ENCODE assay signal across 23 mouse cellular contexts in genomic region chr5:145223395-145223794, GRCm38 (mm10). TPM values are rescaled to one million over a fixed set of nuclear protein-coding genes. Genes with fewer than 3 reads are reported as not detected.
A peak's percentile ranks its signal among the peaks of the same experiment; 100 is the strongest.
DNase-seq lines count a peak whose midpoint lies in the region; ATAC-seq lines count a peak whose summit lies in the region.
"Had no signal": no experiment of that assay in that cellular context is flagged by ENCODE, and none has a peak within 500 bp of the region (broad histone marks: within the 10 kb centered on the region; RNA-seq: fewer than 3 reads in every experiment).

No protein-coding gene starts in this region.

- 74% methylated on average over 12 of the region's 12 CpGs for WGBS in heart, embryonic 15.5 days
- 73% methylated on average over 12 of the region's 12 CpGs for WGBS in liver, embryonic 15.5 days (ENCODE audit: insufficient replicate concordance)
- WGBS in liver, embryonic 16.5 days (ENCODE audit: insufficient replicate concordance) = 74% methylated on average over 12 of the region's 12 CpGs
- 86% methylated on average over 12 of the region's 12 CpGs for WGBS in hindbrain, embryonic 12.5 days

- H3K27me3 ChIP-seq in heart, embryonic 15.5 days = no peaks in the 10 kb centered on the region
- no peaks in the 10 kb centered on the region for H3K27me3 ChIP-seq in liver, embryonic 15.5 days
- no peaks in the 10 kb centered on the region for H3K27me3 ChIP-seq in liver, embryonic 16.5 days (ENCODE audit: control insufficient read depth, insufficient read depth, low read depth, low read length)
- peaks cover 3% of the 10 kb centered on the region; the same call in 1 of the 2 replicates for H3K27me3 ChIP-seq in hindbrain, embryonic 12.5 days
- H3K27me3 ChIP-seq: limb, embryonic 12.5 days; megakaryocyte, embryonic 14.5 days; midbrain, embryonic 15.5 days; neural tube, embryonic 13.5 days had no signal

- H3K4me1 ChIP-seq in heart, embryonic 15.5 days (replicated peaks) = no peaks in the 10 kb centered on the region
- H3K4me1 ChIP-seq in liver, embryonic 15.5 days (replicated peaks) = no peaks in the 10 kb centered on the region; the same call in 1 of the 2 replicates
- peaks cover 3% of the 10 kb centered on the region for H3K4me1 ChIP-seq in liver, embryonic 16.5 days (ENCODE audit: control insufficient read depth, low read depth, low read length)
- no peaks in the 10 kb centered on the region for H3K4me1 ChIP-seq in hindbrain, embryonic 12.5 days
- H3K4me1 ChIP-seq: forebrain, embryonic 10.5 days; limb, embryonic 12.5 days; midbrain, embryonic 15.5 days; neural tube, embryonic 13.5 days had no signal

- H3K36me3 ChIP-seq in heart, embryonic 15.5 days = peaks cover 33% of the 10 kb centered on the region
- peaks cover 29% of the 10 kb centered on the region for H3K36me3 ChIP-seq in liver, embryonic 15.5 days (replicated peaks)
- peaks cover 19% of the 10 kb centered on the region; the same call in 1 of the 2 replicates for H3K36me3 ChIP-seq in liver, embryonic 16.5 days (ENCODE audit: control insufficient read depth, insufficient read depth)
- peaks cover 35% of the 10 kb centered on the region for H3K36me3 ChIP-seq in hindbrain, embryonic 12.5 days

- H3K9ac ChIP-seq in heart, embryonic 15.5 days = no peak overlapping the region
- no peak overlapping the region for H3K9ac ChIP-seq in liver, embryonic 15.5 days
- no peak overlapping the region for H3K9ac ChIP-seq in liver, embryonic 16.5 days (ENCODE audit: low read depth, low read length)
- no peak overlapping the region for H3K9ac ChIP-seq in hindbrain, embryonic 12.5 days
- H3K9ac ChIP-seq: limb, embryonic 12.5 days; lung, embryonic 14.5 days; midbrain, embryonic 15.5 days; neural tube, embryonic 13.5 days had no signal

- DNase-seq in heart, adult 18-20 months = no peak
- DNase-seq in liver = no peak
- no peak for DNase-seq in lung, postnatal 25 days (ENCODE audit: low spot score)
- DNase-seq: cerebellum, adult 18-20 months; cerebellum, postnatal 14 days; gastrocnemius, postnatal 25 days; kidney, adult 11 months; kidney, postnatal 10 days; lung, embryonic 14.5 days; lung, postnatal 36 days had no signal

- H3K27ac ChIP-seq in heart, embryonic 15.5 days = no peak overlapping the region
- H3K27ac ChIP-seq in liver, embryonic 15.5 days (replicated peaks) = 0 out of 2 replicates have a peak overlapping the region, but pooled peaks have one; percentile 5
- peak overlapping the region; percentile 14; the same call in 1 of the 2 replicates for H3K27ac ChIP-seq in liver, embryonic 16.5 days (ENCODE audit: low read length)
- H3K27ac ChIP-seq in hindbrain, embryonic 12.5 days = no peak overlapping the region
- H3K27ac ChIP-seq: forebrain, embryonic 10.5 days; limb, embryonic 12.5 days; midbrain, embryonic 15.5 days; neural tube, embryonic 13.5 days had no signal

- no peak overlapping the region for H3K4me3 ChIP-seq in heart, embryonic 15.5 days
- H3K4me3 ChIP-seq in liver, embryonic 15.5 days (replicated peaks) = no peak overlapping the region
- no peak overlapping the region for H3K4me3 ChIP-seq in liver, embryonic 16.5 days (ENCODE audit: low read depth, low read length)
- H3K4me3 ChIP-seq in hindbrain, embryonic 12.5 days = no peak overlapping the region
- H3K4me3 ChIP-seq: forebrain, embryonic 10.5 days; limb, embryonic 12.5 days; megakaryocyte, embryonic 14.5 days; midbrain, embryonic 15.5 days; myocyte; neural tube, embryonic 13.5 days had no signal

- 0 out of 2 replicates have a peak, but pooled peaks have one; percentile 12 for ATAC-seq in heart, embryonic 15.5 days (replicated peaks; ENCODE audit: insufficient number of reproducible peaks, insufficient read depth, low FRiP score, low read depth)
- no peak for ATAC-seq in liver, embryonic 15.5 days (ENCODE audit: insufficient read depth)
- no peak for ATAC-seq in liver, embryonic 16.5 days (ENCODE audit: low read depth)
- ATAC-seq in monocyte, adult 5-6 weeks (replicated peaks; ENCODE audit: insufficient number of reproducible peaks, low FRiP score, low TSS enrichment, poor library complexity, severe bottlenecking) = no peak
- ATAC-seq in hindbrain, embryonic 12.5 days (ENCODE audit: low FRiP score) = no peak
- ATAC-seq: forebrain, embryonic 16.5 days; hindbrain, embryonic 16.5 days; midbrain, embryonic 15.5 days had no signal

- H3K9me3 ChIP-seq in heart, embryonic 15.5 days (replicated peaks) = no peaks in the 10 kb centered on the region
- H3K9me3 ChIP-seq in liver, embryonic 15.5 days (replicated peaks) = no peaks in the 10 kb centered on the region
- H3K9me3 ChIP-seq in liver, embryonic 16.5 days (replicated peaks; ENCODE audit: control insufficient read depth, low read length) = no peaks in the 10 kb centered on the region
- no peaks in the 10 kb centered on the region for H3K9me3 ChIP-seq in hindbrain, embryonic 12.5 days (replicated peaks)
- H3K9me3 ChIP-seq: forebrain, embryonic 10.5 days; limb, embryonic 12.5 days; megakaryocyte, embryonic 14.5 days; midbrain, embryonic 15.5 days; neural tube, embryonic 13.5 days had no signal

- no peak overlapping the region for H3K4me2 ChIP-seq in heart, embryonic 15.5 days
- no peak overlapping the region for H3K4me2 ChIP-seq in liver, embryonic 15.5 days
- H3K4me2 ChIP-seq in liver, embryonic 16.5 days (ENCODE audit: low read depth, low read length) = no peak overlapping the region
- H3K4me2 ChIP-seq in hindbrain, embryonic 12.5 days (replicated peaks) = no peak overlapping the region
- H3K4me2 ChIP-seq: limb, embryonic 12.5 days; lung, embryonic 14.5 days; midbrain, embryonic 15.5 days; neural tube, embryonic 13.5 days had no signal

RNA-seq across cellular contexts. Expression of gene Zfp655, which starts 8.1 kb away (rescaled TPM):
- polyA plus RNA-seq in heart, embryonic 15.5 days (2015; fragmentation: Nextera tagmentation; extraction: Ambion mirVana) = 27.4 and 29.6 TPM in 2 replicates
- total RNA-seq in heart, adult 18-20 months (2021) = 10 to 100 TPM; 30.7 to 32.6 TPM
- 17.8 and 18.0 TPM in 2 replicates for polyA plus RNA-seq in liver, embryonic 15.5 days (2015; fragmentation: Nextera tagmentation; extraction: Ambion mirVana)
- 18.8 and 19.3 TPM in 2 replicates for polyA plus RNA-seq in liver, embryonic 16.5 days (2015; fragmentation: Nextera tagmentation; extraction: Ambion mirVana)
- total RNA-seq in monocyte, adult 5-6 weeks (2017) = 54.6 to 56.2 TPM (median 55.3 TPM) in 3 replicates
- polyA plus RNA-seq in hindbrain, embryonic 12.5 days (2016; fragmentation: Nextera tagmentation; extraction: Ambion mirVana) = 43.6 and 45.9 TPM in 2 replicates

RNA-seq across cellular contexts. Expression of gene Zkscan5, which starts 19.0 kb away (rescaled TPM):
- polyA plus RNA-seq in heart, embryonic 15.5 days (2015; fragmentation: Nextera tagmentation; extraction: Ambion mirVana) = 8.4 and 10.3 TPM in 2 replicates
- total RNA-seq in heart, adult 18-20 months (2021) = 10 to 100 TPM in 1 of 2 experiments, 1 to 10 TPM in 1; 9.5 to 10.0 TPM
- polyA plus RNA-seq in liver, embryonic 15.5 days (2015; fragmentation: Nextera tagmentation; extraction: Ambion mirVana) = 3.6 and 3.7 TPM in 2 replicates
- 3.8 and 4.3 TPM in 2 replicates for polyA plus RNA-seq in liver, embryonic 16.5 days (2015; fragmentation: Nextera tagmentation; extraction: Ambion mirVana)
- 6.5 to 10.6 TPM (median 9.0 TPM) in 3 replicates for total RNA-seq in monocyte, adult 5-6 weeks (2017)
- 17.9 and 20.2 TPM in 2 replicates for polyA plus RNA-seq in hindbrain, embryonic 12.5 days (2016; fragmentation: Nextera tagmentation; extraction: Ambion mirVana)

RNA-seq across cellular contexts. Expression of gene Zkscan14, which starts 21.7 kb away (rescaled TPM):
- polyA plus RNA-seq in heart, embryonic 15.5 days (2015; fragmentation: Nextera tagmentation; extraction: Ambion mirVana) = 6.0 and 7.4 TPM in 2 replicates
- total RNA-seq in heart, adult 18-20 months (2021) = 1 to 10 TPM; 6.5 to 7.3 TPM
- polyA plus RNA-seq in liver, embryonic 15.5 days (2015; fragmentation: Nextera tagmentation; extraction: Ambion mirVana) = 8.7 and 8.8 TPM in 2 replicates
- polyA plus RNA-seq in liver, embryonic 16.5 days (2015; fragmentation: Nextera tagmentation; extraction: Ambion mirVana) = 6.9 and 7.9 TPM in 2 replicates
- 44.2 to 69.7 TPM (median 65.2 TPM) in 3 replicates for total RNA-seq in monocyte, adult 5-6 weeks (2017)
- 10.5 and 11.3 TPM in 2 replicates for polyA plus RNA-seq in hindbrain, embryonic 12.5 days (2016; fragmentation: Nextera tagmentation; extraction: Ambion mirVana)

RNA-seq across cellular contexts. Expression of gene Atp5j2, which starts 31.5 kb away (rescaled TPM):
- polyA plus RNA-seq in heart, embryonic 15.5 days (2015; fragmentation: Nextera tagmentation; extraction: Ambion mirVana) = 1,147 and 1,514 TPM in 2 replicates
- total RNA-seq in heart, adult 18-20 months (2021) = 1,000 to 10,000 TPM; 1,105 to 1,150 TPM
- polyA plus RNA-seq in liver, embryonic 15.5 days (2015; fragmentation: Nextera tagmentation; extraction: Ambion mirVana) = 406 and 457 TPM in 2 replicates
- 454 and 484 TPM in 2 replicates for polyA plus RNA-seq in liver, embryonic 16.5 days (2015; fragmentation: Nextera tagmentation; extraction: Ambion mirVana)
- 94.3 to 131 TPM (median 97.4 TPM) in 3 replicates for total RNA-seq in monocyte, adult 5-6 weeks (2017)
- polyA plus RNA-seq in hindbrain, embryonic 12.5 days (2016; fragmentation: Nextera tagmentation; extraction: Ambion mirVana) = 476 and 529 TPM in 2 replicates

RNA-seq across cellular contexts. Expression of gene Cpsf4, which starts 56.4 kb away (rescaled TPM):
- polyA plus RNA-seq in heart, embryonic 15.5 days (2015; fragmentation: Nextera tagmentation; extraction: Ambion mirVana) = 20.9 and 28.2 TPM in 2 replicates
- 10 to 100 TPM; 11.4 to 12.9 TPM for total RNA-seq in heart, adult 18-20 months (2021)
- 24.4 and 25.1 TPM in 2 replicates for polyA plus RNA-seq in liver, embryonic 15.5 days (2015; fragmentation: Nextera tagmentation; extraction: Ambion mirVana)
- polyA plus RNA-seq in liver, embryonic 16.5 days (2015; fragmentation: Nextera tagmentation; extraction: Ambion mirVana) = 22.7 and 24.0 TPM in 2 replicates
- 24.9 to 38.9 TPM (median 31.3 TPM) in 3 replicates for total RNA-seq in monocyte, adult 5-6 weeks (2017)
- polyA plus RNA-seq in hindbrain, embryonic 12.5 days (2016; fragmentation: Nextera tagmentation; extraction: Ambion mirVana) = 58.1 and 58.4 TPM in 2 replicates

Comparison
In these comparisons a context has a peak if more than half of its experiments do, and no peak if none do; other contexts are left out.
1. H3K27ac ChIP-seq: peak in liver, embryonic 15.5 days (single experiment) and liver, embryonic 16.5 days (single experiment); none in heart, embryonic 15.5 days (single experiment) and hindbrain, embryonic 12.5 days (single experiment).